Mouse (Mus musculus) lung, embryonic 14.5 days (tissue): ENCODE results near the gene Sh3bp5. TPM values are rescaled to one million over a fixed set of nuclear protein-coding genes. Genes with fewer than 3 reads are reported as not detected.

Experiments
- ATAC-seq: fragments of 200-750 bp; cut with Nextera tagmentation; 2 replicates; pipeline ENCODE4 v1.8.0; 2017; ENCODE audit warnings: mild to moderate bottlenecking, moderate TSS enrichment, moderate library complexity; ENCODE audit not compliant: insufficient read depth
- DNase-seq: peaks from one replicate; pipeline ENCODE4 v3.0.0-alpha.2; 2015
- H3K27ac ChIP-seq: fragments of 300-500 bp; sonication (generic); 2 replicates; pipeline ENCODE4 v1.5.1; 2014; ENCODE audit warnings: low read depth, mild to moderate bottlenecking, moderate library complexity
- H3K27me3 ChIP-seq: fragments of 300-500 bp; sonication (generic); 2 replicates; pipeline ENCODE4 v1.6.1; 2014; ENCODE audit warnings: low read length, control low read depth; ENCODE audit not compliant: insufficient read depth
- H3K36me3 ChIP-seq: fragments of 300-500 bp; sonication (generic); 2 replicates; pipeline ENCODE4 v1.6.1; 2014; ENCODE audit warnings: control low read depth; ENCODE audit not compliant: insufficient read depth
- H3K4me1 ChIP-seq: fragments of 300-500 bp; sonication (generic); 2 replicates; pipeline ENCODE4 v1.6.1; 2014; ENCODE audit warnings: antibody characterized with exemption, control low read depth; ENCODE audit not compliant: insufficient read depth
- H3K4me2 ChIP-seq: fragments of 300-500 bp; sonication (generic); 2 replicates; pipeline ENCODE4 v1.6.1; 2014; ENCODE audit warnings: mild to moderate bottlenecking
- H3K4me3 ChIP-seq: fragments of 300-500 bp; sonication (generic); 2 replicates; pipeline ENCODE4 v1.5.1; 2014; ENCODE audit warnings: low read depth, low read length
- H3K9ac ChIP-seq: fragments of 300-500 bp; sonication (generic); 2 replicates; pipeline ENCODE4 v1.6.1; 2014
- H3K9me3 ChIP-seq: fragments of 300-500 bp; sonication (generic); 2 replicates; pipeline ENCODE4 v1.6.1; 2016; ENCODE audit warnings: low read depth, low read length, control low read depth
- CTCF ChIP-seq: IDR thresholded peaks from 2 replicates; pipeline ENCODE4 v1.5.1; 2016; ENCODE audit warnings: antibody characterized with exemption, low read depth
- WGBS: fragments of 180-500 bp; shearing (Covaris S2); extraction: QIAGEN DNeasy Blood & Tissue Kit; methylation state at CpG from one replicate; pipeline ENCODE4 v1.1.7; 2014; 5-methylcytosine and 5-hydroxymethylcytosine counted together
- polyA plus RNA-seq: library from polyadenylated mRNA; unstranded; fragments of >200 nt; fragmentation: Nextera tagmentation; extraction: Ambion mirVana; gene quantifications from 2 replicates; pipeline ENCODE4 v1.2.1, GENCODE M21; 2014

Gene Sh3bp5
- polyA plus RNA-seq, 1 experiment from 2014 or later: 14.8 TPM

DNA sequence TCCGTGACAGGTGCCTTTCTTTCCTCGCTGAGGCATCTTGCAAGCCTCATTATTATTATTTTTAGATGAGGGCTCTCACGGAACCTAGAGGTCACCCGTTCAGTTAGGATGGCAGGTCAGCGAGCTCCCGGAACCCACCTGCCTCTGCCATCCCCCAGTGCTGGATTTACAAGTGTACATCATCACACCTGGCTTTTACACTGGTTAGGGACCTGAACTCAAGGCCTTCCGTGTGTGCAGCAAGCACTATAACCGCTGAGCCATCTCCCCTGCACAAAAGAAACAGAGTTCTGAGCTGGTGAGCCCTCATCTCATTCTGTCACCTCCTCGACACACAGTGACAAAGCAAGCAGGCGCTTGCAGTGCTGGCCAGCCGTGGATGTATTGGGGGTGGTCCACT, 114.7 kb downstream of the Sh3bp5 start:
- no peaks in the 10 kb centered on the region for H3K9me3 ChIP-seq
- H3K4me2 ChIP-seq: no peak overlapping the region
- ATAC-seq (no peak), DNase-seq (no peak)
- H3K27me3 ChIP-seq: no peaks in the 10 kb centered on the region
- no peaks in the 10 kb centered on the region for H3K36me3 ChIP-seq
- no peak for TF ChIP-seq CTCF
- no peak overlapping the region for H3K27ac ChIP-seq
- WGBS: 81% methylated on average over 11 of the region's 11 CpGs
- H3K4me3 ChIP-seq: no peak overlapping the region
- H3K9ac ChIP-seq: no peak overlapping the region
- no peaks in the 10 kb centered on the region for H3K4me1 ChIP-seq

DNA sequence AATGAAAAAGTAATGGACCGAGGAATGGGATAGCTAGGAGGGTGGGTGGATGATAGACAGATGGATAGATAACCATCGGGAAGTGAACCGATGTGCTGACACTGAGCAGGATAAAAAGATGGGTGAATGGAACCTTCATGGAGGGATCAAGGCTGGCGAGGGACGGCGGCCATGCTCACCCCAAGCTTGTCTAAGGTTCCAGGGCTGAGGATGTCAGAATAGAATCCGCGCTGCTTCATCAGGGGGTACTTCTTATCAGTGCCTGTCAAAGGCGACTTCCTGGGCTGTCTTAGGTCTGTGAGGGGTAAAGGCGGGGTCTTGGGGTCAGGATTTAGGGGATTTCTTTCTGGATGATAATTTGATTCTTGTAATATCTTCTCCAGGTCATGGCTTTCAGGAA, 116.3 kb downstream of the Sh3bp5 start:
- TF ChIP-seq CTCF: no peak
- WGBS: 64% methylated on average over 10 of the region's 10 CpGs
- H3K9ac ChIP-seq: no peak overlapping the region
- DNase-seq (no peak), ATAC-seq (no peak)
- no peak overlapping the region for H3K27ac ChIP-seq
- H3K36me3 ChIP-seq: no peaks in the 10 kb centered on the region
- no peak overlapping the region for H3K4me3 ChIP-seq
- no peaks in the 10 kb centered on the region for H3K9me3 ChIP-seq
- H3K27me3 ChIP-seq: no peaks in the 10 kb centered on the region
- no peak overlapping the region for H3K4me2 ChIP-seq
- no peaks in the 10 kb centered on the region for H3K4me1 ChIP-seq

DNA sequence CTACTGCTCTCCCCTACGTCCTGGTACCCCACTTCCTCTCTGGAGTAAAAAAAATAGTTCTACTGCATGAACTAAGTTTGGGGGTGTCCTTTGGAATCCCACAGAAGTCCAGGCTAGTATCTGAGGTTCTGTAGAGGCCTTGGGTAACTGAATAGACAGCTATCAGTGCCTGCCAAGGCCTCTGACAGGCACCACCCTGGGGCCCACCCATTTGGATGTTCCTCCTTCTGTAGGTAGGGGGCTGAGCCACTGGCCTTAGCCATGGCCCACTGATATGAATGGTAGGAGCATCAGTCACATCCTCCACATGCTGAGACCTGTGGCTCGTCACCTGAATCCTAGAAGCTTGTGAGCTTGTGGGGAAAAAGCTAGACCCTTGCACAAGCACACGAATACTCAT, 118.1 kb downstream of the Sh3bp5 start:
- Histone ChIP-seq H3K9me3 (no peaks in the 10 kb centered on the region), H3K27me3 (no peaks in the 10 kb centered on the region), H3K27ac (no peak overlapping the region), H3K4me1 (no peaks in the 10 kb centered on the region), H3K9ac (no peak overlapping the region), H3K4me2 (no peak overlapping the region), H3K36me3 (no peaks in the 10 kb centered on the region), H3K4me3 (no peak overlapping the region)
- no peak for TF ChIP-seq CTCF
- no peak for DNase-seq
- 78% methylated on average over 3 of the region's 3 CpGs for WGBS
- ATAC-seq: no peak

DNA sequence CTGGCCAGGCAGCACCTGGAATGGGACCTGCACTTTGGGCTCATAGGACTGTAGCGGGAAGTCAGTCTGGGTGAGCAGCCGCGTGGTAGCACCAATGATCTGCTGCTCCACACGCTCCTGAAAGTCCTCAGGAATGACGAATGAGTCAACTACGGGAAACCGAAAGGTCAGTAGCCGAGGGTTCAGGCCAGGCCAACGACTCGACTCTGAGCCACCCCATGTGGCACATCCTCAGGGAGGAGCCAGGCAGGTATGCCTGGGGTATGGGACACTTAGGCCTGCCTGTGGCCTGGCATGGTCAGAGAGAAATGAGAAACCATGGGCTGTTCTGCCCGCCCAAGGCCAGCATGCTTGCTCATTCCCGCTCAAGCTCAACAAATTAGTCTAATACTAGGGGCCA, 119.3 kb downstream of the Sh3bp5 start:
- WGBS: 47% methylated on average over 12 of the region's 12 CpGs
- no peak overlapping the region for H3K9ac ChIP-seq

DNA sequence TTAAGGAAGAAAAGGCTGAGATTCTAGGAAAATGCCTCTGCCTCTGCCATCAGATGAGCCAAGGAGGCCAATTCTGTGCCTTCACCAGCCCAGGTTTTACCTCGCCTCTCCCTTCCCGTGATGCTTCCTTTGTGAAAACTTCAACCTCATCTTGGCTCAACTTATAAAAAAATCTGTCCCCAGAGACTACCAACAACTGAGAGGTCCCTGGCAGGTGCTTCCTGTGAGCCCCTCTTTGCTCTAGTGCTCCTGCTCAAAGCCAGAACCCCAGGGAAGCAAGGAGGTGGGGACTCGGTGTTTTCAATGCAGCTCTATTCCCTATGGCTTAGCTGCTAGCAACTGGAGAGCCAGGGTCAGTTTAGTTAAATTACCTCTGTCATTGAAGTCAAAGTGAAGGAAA, 122.7 kb downstream of the Sh3bp5 start:
- H3K27ac ChIP-seq: no peak overlapping the region

More for the DNA sequence above, 119.3 kb downstream of the Sh3bp5 start:
- H3K4me3 ChIP-seq: no peak overlapping the region
- H3K9me3 ChIP-seq: no peaks in the 10 kb centered on the region
- DNase-seq (no peak), ATAC-seq (no peak)
- H3K36me3 ChIP-seq: no peaks in the 10 kb centered on the region
- no peak overlapping the region for H3K27ac ChIP-seq
- no peaks in the 10 kb centered on the region for H3K4me1 ChIP-seq
- no peak overlapping the region for H3K4me2 ChIP-seq
- H3K27me3 ChIP-seq: no peaks in the 10 kb centered on the region
- no peak for TF ChIP-seq CTCF

More for the DNA sequence above, 122.7 kb downstream of the Sh3bp5 start:
- 64% methylated on average over 3 of the region's 3 CpGs for WGBS
- H3K9ac ChIP-seq: no peak overlapping the region
- no peaks in the 10 kb centered on the region for H3K9me3 ChIP-seq
- no peaks in the 10 kb centered on the region for H3K36me3 ChIP-seq
- H3K4me3 ChIP-seq: no peak overlapping the region
- no peak for TF ChIP-seq CTCF
- H3K4me1 ChIP-seq: no peaks in the 10 kb centered on the region
- no peaks in the 10 kb centered on the region for H3K27me3 ChIP-seq
- DNase-seq (no peak), ATAC-seq (no peak)
- no peak overlapping the region for H3K4me2 ChIP-seq

Other genes with a start within 250 kb of the Sh3bp5 start
- 5.1 and 51.6 TPM in 2 replicates for gene Tnnc1, start 227.8 kb downstream of the Sh3bp5 start, polyA plus RNA-seq
- 386 and 411 TPM in 2 replicates for gene Nisch, start 219.1 kb downstream of the Sh3bp5 start, polyA plus RNA-seq
- 0.38 and 0.49 TPM in 2 replicates for gene Sema3g, start 218.2 kb downstream of the Sh3bp5 start, polyA plus RNA-seq
- 11.8 and 16.5 TPM in 2 replicates for gene Phf7, start 184.8 kb downstream of the Sh3bp5 start, polyA plus RNA-seq
- gene Bap1, start 184.6 kb downstream of the Sh3bp5 start, polyA plus RNA-seq: 83.1 and 91.5 TPM in 2 replicates
- 4.1 and 4.6 TPM in 2 replicates for gene Dnah1, start 112.2 kb downstream of the Sh3bp5 start, polyA plus RNA-seq
- 37.4 and 38.3 TPM in 2 replicates for gene Capn7, start 99.4 kb downstream of the Sh3bp5 start, polyA plus RNA-seq
- gene Eaf1, start 58.3 kb upstream of the Sh3bp5 start, polyA plus RNA-seq: 27.1 and 27.5 TPM in 2 replicates
- gene Mettl6, start 59.0 kb upstream of the Sh3bp5 start, polyA plus RNA-seq: 52.9 and 57.3 TPM in 2 replicates
- 0.14 and 0.43 TPM in 2 replicates for gene Colq, start 155.3 kb upstream of the Sh3bp5 start, polyA plus RNA-seq
- gene Gm49387, start 204.8 kb upstream of the Sh3bp5 start, polyA plus RNA-seq: 0.18 TPM in 1 of 2 replicates, not detected in the other
- 23.1 and 28.9 TPM in 2 replicates for gene Btd, start 204.9 kb upstream of the Sh3bp5 start, polyA plus RNA-seq
- 9.3 and 10.4 TPM in 2 replicates for gene Hacl1, start 205.2 kb upstream of the Sh3bp5 start, polyA plus RNA-seq